Mouse (Mus musculus) heart, embryonic 12.5 days (tissue): ENCODE data around the gene AB124611. TPM values are rescaled to one million over a fixed set of nuclear protein-coding genes. Genes with fewer than 3 reads are reported as not detected.
"Not testable (repeated sequence)": the region's sequence is repeated elsewhere in the genome, so short reads cannot be mapped to it uniquely, and the experiment has no call there.

Source experiments
- ATAC-seq: fragments of 200-750 bp; cut with Nextera tagmentation; 2 replicates; pipeline ENCODE4 v1.8.0; 2017; ENCODE audit warnings: moderate TSS enrichment, moderate library complexity; ENCODE audit not compliant: insufficient number of reproducible peaks, low FRiP score
- H3K27ac ChIP-seq: fragments of 300-500 bp; sonication (generic); 2 replicates; pipeline ENCODE4 v1.5.1; 2016; ENCODE audit warnings: mild to moderate bottlenecking, moderate library complexity; ENCODE audit not compliant: poor library complexity, severe bottlenecking
- H3K27me3 ChIP-seq: fragments of 300-500 bp; sonication (generic); replicated peaks from 2 replicates; pipeline ENCODE4 v1.6.1; 2016; ENCODE audit warnings: mild to moderate bottlenecking, moderate library complexity
- H3K36me3 ChIP-seq: fragments of 300-500 bp; sonication (generic); 2 replicates; pipeline ENCODE4 v1.6.1; 2016; ENCODE audit warnings: mild to moderate bottlenecking, moderate library complexity
- H3K4me1 ChIP-seq: fragments of 300-500 bp; sonication (generic); replicated peaks from 2 replicates; pipeline ENCODE4 v1.6.1; 2016; ENCODE audit warnings: mild to moderate bottlenecking
- H3K4me2 ChIP-seq: fragments of 300-500 bp; sonication (generic); 2 replicates; pipeline ENCODE4 v1.6.1; 2016; ENCODE audit warnings: mild to moderate bottlenecking, moderate library complexity
- H3K4me3 ChIP-seq: fragments of 300-500 bp; sonication (generic); 2 replicates; pipeline ENCODE4 v1.5.1; 2016; ENCODE audit warnings: mild to moderate bottlenecking
- H3K9ac ChIP-seq: fragments of 300-500 bp; sonication (generic); 2 replicates; pipeline ENCODE4 v1.6.1; 2016; ENCODE audit warnings: mild to moderate bottlenecking, moderate library complexity
- H3K9me3 ChIP-seq: fragments of 300-500 bp; sonication (generic); replicated peaks from 2 replicates; pipeline ENCODE4 v1.6.1; 2016; ENCODE audit warnings: mild to moderate bottlenecking, moderate library complexity
- WGBS: fragments of 180-500 bp; shearing (Covaris S2); methylation state at CpG from one replicate; pipeline ENCODE4 v1.1.7; 2016; 5-methylcytosine and 5-hydroxymethylcytosine counted together
- microRNA-seq: library from miRNA; unstranded; fragments of <30 nt; microRNA quantifications from one replicate; pipeline ENCODE4, GENCODE M21; 2017
- polyA plus RNA-seq: library from polyadenylated mRNA; unstranded; fragments of >200 nt; fragmentation: Nextera tagmentation; extraction: Ambion mirVana; gene quantifications from 2 replicates; pipeline ENCODE4 v1.2.1, GENCODE M21; 2016

Gene AB124611
- polyA plus RNA-seq, 1 experiment from 2014 or later, result 1.4 TPM

GRCm38 (mm10) chr9:21588350-21588749 is 62.4 kb downstream of the AB124611 start:
- Histone ChIP-seq H3K9ac (no peak overlapping the region), H3K4me1 (peaks cover 11% of the 10 kb centered on the region), H3K27me3 (no peaks in the 10 kb centered on the region), H3K36me3 (peaks cover 71% of the 10 kb centered on the region), H3K4me2 (no peak overlapping the region), H3K27ac (no peak overlapping the region), H3K4me3 (no peak overlapping the region), H3K9me3 (no peaks in the 10 kb centered on the region)
- ATAC-seq, result no peak
- WGBS, result 87% methylated on average over 8 of the region's 8 CpGs

GRCm38 (mm10) chr9:21589538-21589937 is 63.6 kb downstream of the AB124611 start:
- H3K36me3 ChIP-seq, result peaks cover 70% of the 10 kb centered on the region

GRCm38 (mm10) chr9:21591127-21591830 is 65.3 kb downstream of the AB124611 start:
- WGBS, result 86% methylated on average over 6 of the region's 6 CpGs
- peak overlapping the region; percentile 89 for H3K4me2 ChIP-seq
- H3K4me3 ChIP-seq, result peak overlapping the region; percentile 96; the same call in 1 of the 2 replicates
- H3K9me3 ChIP-seq, result no peaks in the 10 kb centered on the region
- ATAC-seq, result no peak
- H3K27me3 ChIP-seq, result no peaks in the 10 kb centered on the region
- no peak overlapping the region for H3K27ac ChIP-seq
- peaks cover 27% of the 10 kb centered on the region for H3K4me1 ChIP-seq
- no peak overlapping the region for H3K9ac ChIP-seq
- peaks cover 66% of the 10 kb centered on the region for H3K36me3 ChIP-seq

More at GRCm38 (mm10) chr9:21589538-21589937, 63.6 kb downstream of the AB124611 start:
- 90% methylated on average over 5 of the region's 5 CpGs for WGBS
- no peak overlapping the region for H3K4me2 ChIP-seq
- ATAC-seq, result no peak
- H3K9me3 ChIP-seq, result no peaks in the 10 kb centered on the region
- H3K4me1 ChIP-seq, result peaks cover 22% of the 10 kb centered on the region
- H3K9ac ChIP-seq, result no peak overlapping the region
- H3K4me3 ChIP-seq, result no peak overlapping the region
- no peaks in the 10 kb centered on the region for H3K27me3 ChIP-seq
- H3K27ac ChIP-seq, result no peak overlapping the region

- peak overlapping the region; percentile 12; the same call in 1 of the 2 replicates for H3K27ac ChIP-seq
- peak; percentile 34 for ATAC-seq
- H3K36me3 ChIP-seq, result peaks cover 60% of the 10 kb centered on the region
- H3K4me1 ChIP-seq, result peaks cover 27% of the 10 kb centered on the region
- H3K9me3 ChIP-seq, result no peaks in the 10 kb centered on the region
- H3K4me2 ChIP-seq, result peak overlapping the region; percentile 89
- 19% methylated on average over 17 of the region's 17 CpGs for WGBS
- no peaks in the 10 kb centered on the region for H3K27me3 ChIP-seq
- peak overlapping the region; percentile 68 for H3K9ac ChIP-seq
- H3K4me3 ChIP-seq, result peak overlapping the region; percentile 96
Observed at GRCm38 (mm10) chr9:21591831-21592702, 66.1 kb downstream of the AB124611 start.

- peak within 1 kb of the TSS; percentile 95 for H3K9ac ChIP-seq
- WGBS, result under 1% methylated on average over 30 of the region's 30 CpGs
- H3K4me1 ChIP-seq, result peaks cover 27% of the 10 kb centered on the region
- H3K4me3 ChIP-seq, result peak within 1 kb of the TSS; percentile 96
- peak; percentile 88 for ATAC-seq
- peak within 1 kb of the TSS; percentile 89 for H3K4me2 ChIP-seq
- H3K36me3 ChIP-seq, result peaks cover 54% of the 10 kb centered on the region
- H3K9me3 ChIP-seq, result no peaks in the 10 kb centered on the region
- H3K27me3 ChIP-seq, result no peaks in the 10 kb centered on the region
- H3K27ac ChIP-seq, result peak within 1 kb of the TSS; percentile 78
Observed at GRCm38 (mm10) chr9:21592703-21593121, 66.7 kb downstream of the AB124611 start, which contains the start of the genes Timm29 and Yipf2. Gene Timm29 (plus strand): TSS chr9:21592722. Gene Yipf2 (minus strand): TSS chr9:21592828.

GRCm38 (mm10) chr9:21593122-21593721 is 67.2 kb downstream of the AB124611 start:
- 2% methylated on average over 69 of the region's 69 CpGs for WGBS
- peaks cover 49% of the 10 kb centered on the region for H3K36me3 ChIP-seq
- peak overlapping the region; percentile 95 for H3K9ac ChIP-seq
- peak overlapping the region; percentile 89 for H3K4me2 ChIP-seq
- peak; percentile 68 for ATAC-seq
- no peaks in the 10 kb centered on the region for H3K9me3 ChIP-seq
- no peaks in the 10 kb centered on the region for H3K27me3 ChIP-seq
- peaks cover 27% of the 10 kb centered on the region for H3K4me1 ChIP-seq
- H3K27ac ChIP-seq, result peak overlapping the region; percentile 78
- peak overlapping the region; percentile 96 for H3K4me3 ChIP-seq

GRCm38 (mm10) chr9:21594350-21594749 is 68.4 kb downstream of the AB124611 start:
- not testable (repeated sequence) for H3K27ac ChIP-seq, ATAC-seq, H3K9me3 ChIP-seq, H3K27me3 ChIP-seq
- Histone ChIP-seq H3K9ac (0 out of 2 replicates have a peak overlapping the region, but pooled peaks have one; percentile 95), H3K4me1 (peaks cover 27% of the 10 kb centered on the region), H3K36me3 (peaks cover 38% of the 10 kb centered on the region), H3K4me2 (peak overlapping the region; percentile 89), H3K4me3 (peak overlapping the region; percentile 96; the same call in 1 of the 2 replicates)
- 87% methylated on average over 8 of the region's 8 CpGs for WGBS

GRCm38 (mm10) chr9:21594838-21595237 is 68.9 kb downstream of the AB124611 start:
- Histone ChIP-seq H3K27me3 (no peaks in the 10 kb centered on the region), H3K9me3 (no peaks in the 10 kb centered on the region), H3K4me3 (no peak overlapping the region), H3K27ac (no peak overlapping the region), H3K9ac (no peak overlapping the region), H3K4me2 (no peak overlapping the region), H3K4me1 (peaks cover 27% of the 10 kb centered on the region), H3K36me3 (peaks cover 33% of the 10 kb centered on the region)
- no peak for ATAC-seq
- WGBS, result 86% methylated on average over 2 of the region's 2 CpGs

Small RNA genes within 50 kb of the gene (microRNA-seq; reads per million reads assigned to microRNA genes)
- 4.7 reads per million, percentile 16 among the genes with 10 or more reads in this experiment for gene Mir199a-1

Other genes with a start within 250 kb of the AB124611 start
- gene Kri1, start 238.2 kb upstream of the AB124611 start, polyA plus RNA-seq, result 11.9 and 13.6 TPM in 2 replicates
- gene Cdkn2d, start 234.8 kb upstream of the AB124611 start, polyA plus RNA-seq, result 88.5 and 89.2 TPM in 2 replicates
- 0.23 and 0.58 TPM in 2 replicates for gene Ap1m2, start 213.8 kb upstream of the AB124611 start, polyA plus RNA-seq
- 69.1 and 73.6 TPM in 2 replicates for gene Slc44a2, start 205.5 kb upstream of the AB124611 start, polyA plus RNA-seq
- 139 and 142 TPM in 2 replicates for gene Ilf3, start 158.3 kb upstream of the AB124611 start, polyA plus RNA-seq
- gene Qtrt1, start 114.3 kb upstream of the AB124611 start, polyA plus RNA-seq, result 23.0 and 25.4 TPM in 2 replicates
- 83.8 and 87.2 TPM in 2 replicates for gene Dnm2, start 101.3 kb upstream of the AB124611 start, polyA plus RNA-seq
- 89.4 and 92.3 TPM in 2 replicates for gene Tmed1, start 15.9 kb upstream of the AB124611 start, polyA plus RNA-seq
- gene Carm1, start 20.7 kb downstream of the AB124611 start, polyA plus RNA-seq, result 49.9 and 53.8 TPM in 2 replicates
- 33.6 and 34.5 TPM in 2 replicates for gene Timm29, start 66.5 kb downstream of the AB124611 start, polyA plus RNA-seq
- gene Yipf2, start 66.7 kb downstream of the AB124611 start, polyA plus RNA-seq, result 12.9 and 14.8 TPM in 2 replicates
- 76.0 and 78.5 TPM in 2 replicates for gene Smarca4, start 90.0 kb downstream of the AB124611 start, polyA plus RNA-seq
- gene Ldlr, start 197.3 kb downstream of the AB124611 start, polyA plus RNA-seq, result 26.0 and 30.8 TPM in 2 replicates
- gene Spc24, start 234.1 kb downstream of the AB124611 start, polyA plus RNA-seq, result 84.5 and 86.8 TPM in 2 replicates